Mouse (Mus musculus): ENCODE data around the gene Rpl32.

The Rpl32 gene

DNA sequence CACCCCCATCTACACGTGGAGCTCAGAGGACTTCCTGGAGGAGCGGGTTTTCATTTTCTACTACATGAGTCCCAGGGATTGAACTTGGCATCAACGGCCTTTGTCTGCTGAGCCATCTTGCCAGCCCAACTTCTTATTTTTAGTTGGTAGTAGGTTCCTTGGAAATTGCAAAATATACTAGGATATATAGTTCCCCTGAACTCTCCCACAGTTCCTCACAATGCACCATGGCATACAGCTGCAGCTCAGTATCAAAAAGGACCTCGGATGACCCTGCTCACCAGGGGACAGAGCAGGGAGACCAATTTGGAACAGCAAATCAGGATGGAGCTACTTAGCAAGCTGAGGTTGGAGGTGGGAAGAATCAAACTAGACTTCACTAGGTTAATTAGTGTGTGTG, 6.5 kb upstream of the Rpl32 start:
- DNase-seq (ENCODE audit: low spot score) = no peak

DNA sequence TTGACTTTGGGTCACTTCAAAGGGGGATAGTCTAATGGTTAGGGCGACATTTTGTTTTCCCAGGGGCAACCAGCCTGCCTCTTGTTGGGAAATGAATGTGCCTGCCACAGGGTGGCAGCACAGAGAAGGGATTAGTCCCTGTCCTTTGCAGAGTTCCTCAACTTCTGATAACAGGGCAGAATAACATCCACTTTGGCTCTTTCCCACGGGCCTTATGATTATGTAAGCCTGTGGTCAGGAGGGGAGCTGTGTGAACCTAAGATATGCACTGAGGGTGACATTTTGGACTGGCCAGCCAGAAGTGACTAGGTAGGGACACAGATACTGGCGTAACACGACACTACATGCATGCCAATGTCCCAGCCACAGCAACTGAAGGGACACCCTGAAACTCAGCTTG, 5.6 kb upstream of the Rpl32 start:
- DNase-seq (ENCODE audit: low spot score) = no peak

DNA sequence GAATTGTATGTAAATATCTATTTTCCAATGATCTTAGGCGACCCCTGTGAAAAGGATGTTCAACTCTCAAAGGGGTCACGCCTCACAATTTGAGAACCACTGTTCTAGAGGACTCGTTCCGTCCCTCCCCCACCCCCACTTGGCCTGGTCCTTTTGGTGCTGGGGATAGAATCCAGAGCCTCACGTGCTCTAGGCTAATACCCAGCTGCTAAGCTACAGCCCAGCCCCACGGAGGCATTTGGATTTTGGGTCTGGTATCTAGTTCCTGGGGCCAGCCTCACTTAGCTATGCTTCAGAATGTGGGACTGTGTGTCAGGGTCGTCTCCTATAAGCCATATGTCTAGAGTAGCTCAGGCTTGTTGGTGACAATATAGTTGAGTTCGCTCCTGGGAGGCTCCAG, 3.1 kb upstream of the Rpl32 start:
- DNase-seq (ENCODE audit: low spot score) = no peak

DNA sequence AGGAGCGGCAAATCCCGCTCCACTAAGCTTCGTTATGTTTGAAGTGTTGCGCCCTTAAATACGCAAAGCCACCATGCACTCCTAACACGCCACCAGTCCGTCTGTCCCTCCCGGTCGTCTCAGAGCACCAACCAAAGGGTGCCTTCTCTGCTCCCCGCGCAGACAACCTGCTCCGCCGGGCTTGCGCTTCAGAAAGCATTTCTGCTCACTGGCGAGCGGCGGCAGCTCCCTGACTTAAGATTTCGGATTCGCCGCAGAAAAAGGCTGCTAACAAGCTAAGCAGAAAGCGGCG, 405 bp downstream of the Rpl32 start:
- no peak for DNase-seq (ENCODE audit: low spot score)

DNA sequence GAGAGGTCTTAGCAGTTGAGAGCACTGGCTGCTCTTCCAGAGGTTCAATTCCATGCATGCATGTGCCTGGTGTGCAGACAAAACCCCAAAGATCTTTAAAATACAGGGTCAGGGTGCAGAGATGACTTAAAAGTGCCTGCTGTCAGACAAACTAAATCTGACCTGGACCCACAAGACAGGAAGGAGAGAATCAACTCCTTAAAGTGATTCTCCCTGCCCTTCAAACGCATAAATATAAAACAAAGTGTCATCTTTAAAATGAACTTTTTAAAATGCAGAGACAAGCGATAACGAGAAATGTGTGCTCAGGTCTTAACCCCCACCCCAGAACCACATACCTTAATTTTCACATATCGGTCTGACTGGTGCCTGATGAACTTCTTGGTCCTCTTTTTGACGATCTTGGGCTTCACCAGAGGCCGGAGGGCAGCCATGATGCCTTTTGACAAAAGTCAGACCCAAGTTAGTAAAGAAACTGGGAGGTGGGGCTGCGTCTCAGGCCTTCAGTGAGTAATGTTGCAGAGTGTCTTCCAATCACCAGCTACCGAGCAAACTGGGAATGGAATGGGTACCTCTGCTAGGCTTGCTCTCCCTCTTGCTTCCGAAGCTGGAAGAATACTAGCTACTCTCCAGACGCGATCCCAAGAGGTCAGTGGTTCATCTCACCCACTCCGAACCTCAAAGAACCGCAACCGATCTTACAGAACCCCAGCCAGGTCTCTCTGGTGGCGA, 917 bp downstream of the Rpl32 start:
- DNase-seq (ENCODE audit: low spot score) = no peak

DNA sequence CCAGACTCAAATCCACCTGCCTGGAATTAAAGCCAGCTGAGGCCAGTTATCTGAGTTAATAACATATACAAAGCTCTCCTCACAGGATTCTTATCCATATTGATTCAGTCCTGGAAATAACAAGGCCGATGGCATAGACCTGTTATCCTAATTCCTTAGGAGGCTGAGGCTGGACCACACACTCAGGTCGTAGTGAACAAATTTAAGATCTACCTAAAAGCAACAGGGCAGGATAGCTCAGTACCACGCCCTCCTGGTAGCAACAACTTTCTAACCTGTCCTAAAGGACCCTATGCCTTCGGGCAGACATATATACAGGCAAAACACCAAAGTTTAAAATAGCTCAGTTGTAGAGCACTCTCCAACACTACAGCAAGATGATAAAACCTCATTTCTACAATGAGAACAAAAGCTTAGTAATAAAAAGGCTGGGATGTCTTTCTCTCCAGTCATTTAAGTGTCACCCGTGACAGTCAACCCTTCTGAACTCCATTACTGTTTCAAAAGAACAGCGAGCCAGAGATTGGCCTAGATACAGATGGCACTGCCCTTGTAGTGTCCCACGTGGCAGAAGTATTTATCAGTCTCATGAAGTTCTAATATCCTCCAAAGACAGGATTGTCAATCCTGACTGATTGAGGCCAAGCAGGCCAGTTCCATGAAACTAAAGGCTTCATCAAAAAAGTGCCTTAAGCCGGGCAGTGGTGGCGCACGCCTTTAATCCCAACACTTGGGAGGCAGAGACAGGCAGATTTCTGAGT, 3.9 kb downstream of the Rpl32 start:
- no peak for DNase-seq (ENCODE audit: low spot score)

DNA sequence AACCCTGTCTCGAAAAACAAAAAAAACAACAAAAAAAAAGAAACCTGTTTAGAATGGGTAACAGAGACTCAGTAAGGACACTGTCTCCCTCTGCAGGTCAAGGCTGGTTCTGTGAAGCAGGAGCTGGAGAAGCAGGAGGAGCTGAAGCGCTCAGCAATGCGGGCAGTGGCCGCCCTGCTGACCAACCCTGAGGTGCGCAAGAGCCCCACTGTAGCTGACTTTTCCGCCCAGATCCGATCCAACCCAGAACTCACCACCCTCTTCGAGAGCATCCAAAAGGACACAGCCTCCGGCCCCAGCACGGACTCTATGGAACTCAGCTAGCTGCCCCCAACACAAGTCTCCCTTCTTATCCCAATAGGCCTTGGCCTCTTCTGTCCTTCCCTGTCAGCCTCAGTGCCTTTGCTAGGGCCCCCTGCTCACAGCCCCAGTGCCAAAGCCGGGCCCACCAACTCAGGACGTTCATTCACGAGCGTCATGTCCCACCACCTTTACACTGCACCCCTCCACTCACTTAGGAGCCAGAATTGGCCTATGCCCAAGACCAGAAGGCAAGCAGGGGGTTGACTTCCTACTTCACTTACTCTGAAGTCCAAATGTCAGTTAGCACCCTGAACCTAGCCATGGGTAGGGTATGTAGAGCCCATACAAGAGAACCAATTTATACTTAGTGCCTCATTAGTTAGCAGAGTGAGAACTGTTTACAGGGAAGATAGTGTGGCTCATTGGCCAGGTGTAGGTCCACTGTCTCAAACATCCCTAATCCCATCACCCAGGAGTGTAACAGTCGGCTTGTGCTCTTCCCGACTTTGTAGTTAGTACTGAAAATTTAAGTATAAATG, 4.8 kb downstream of the Rpl32 start:
- DNase-seq (ENCODE audit: low spot score) = no peak

DNA sequence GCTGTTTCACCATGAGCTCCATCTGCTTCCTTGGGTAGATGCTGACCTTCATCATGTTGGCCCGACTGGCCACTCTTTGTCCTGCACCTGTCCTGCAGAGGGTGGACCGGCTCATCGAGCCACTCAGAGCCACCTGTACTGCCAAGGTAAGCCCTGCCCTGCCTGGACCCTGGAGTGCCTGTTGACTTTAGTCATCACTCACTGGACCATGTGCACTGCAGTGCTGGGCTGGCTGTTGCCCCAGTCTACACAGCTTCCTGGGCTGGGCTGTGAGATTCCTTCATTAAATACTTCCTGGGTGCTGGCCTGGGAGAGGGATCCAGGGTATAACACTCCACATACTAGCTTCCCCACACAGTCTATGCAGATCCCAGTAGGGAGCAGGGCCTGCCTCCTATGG, 6.7 kb downstream of the Rpl32 start:
- DNase-seq (ENCODE audit: low spot score) = no peak

DNA sequence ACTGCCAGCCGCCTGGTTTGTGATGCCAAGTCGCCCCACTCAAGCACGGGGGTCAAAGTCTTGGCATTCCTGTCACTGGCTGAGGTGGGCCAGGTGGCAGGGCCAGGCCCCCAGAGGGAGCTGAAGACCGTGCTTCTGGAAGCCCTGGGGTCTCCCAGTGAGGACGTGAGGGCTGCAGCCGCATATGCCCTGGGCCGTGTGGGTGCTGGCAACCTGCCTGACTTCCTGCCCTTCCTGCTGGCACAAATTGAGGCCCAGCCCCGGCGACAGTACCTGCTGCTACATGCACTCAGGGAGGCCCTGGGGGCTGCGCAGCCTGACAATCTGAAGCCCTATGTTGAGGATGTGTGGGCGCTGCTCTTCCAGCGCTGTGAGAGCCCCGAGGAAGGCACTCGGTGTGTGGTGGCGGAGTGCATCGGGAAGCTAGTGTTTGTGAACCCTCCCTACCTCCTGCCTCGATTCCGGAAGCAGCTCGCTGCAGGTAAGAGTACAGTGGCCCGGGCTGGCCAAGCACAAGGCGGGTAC, 15.8 kb downstream of the Rpl32 start:
- DNase-seq (ENCODE audit: low spot score) = no peak

DNA sequence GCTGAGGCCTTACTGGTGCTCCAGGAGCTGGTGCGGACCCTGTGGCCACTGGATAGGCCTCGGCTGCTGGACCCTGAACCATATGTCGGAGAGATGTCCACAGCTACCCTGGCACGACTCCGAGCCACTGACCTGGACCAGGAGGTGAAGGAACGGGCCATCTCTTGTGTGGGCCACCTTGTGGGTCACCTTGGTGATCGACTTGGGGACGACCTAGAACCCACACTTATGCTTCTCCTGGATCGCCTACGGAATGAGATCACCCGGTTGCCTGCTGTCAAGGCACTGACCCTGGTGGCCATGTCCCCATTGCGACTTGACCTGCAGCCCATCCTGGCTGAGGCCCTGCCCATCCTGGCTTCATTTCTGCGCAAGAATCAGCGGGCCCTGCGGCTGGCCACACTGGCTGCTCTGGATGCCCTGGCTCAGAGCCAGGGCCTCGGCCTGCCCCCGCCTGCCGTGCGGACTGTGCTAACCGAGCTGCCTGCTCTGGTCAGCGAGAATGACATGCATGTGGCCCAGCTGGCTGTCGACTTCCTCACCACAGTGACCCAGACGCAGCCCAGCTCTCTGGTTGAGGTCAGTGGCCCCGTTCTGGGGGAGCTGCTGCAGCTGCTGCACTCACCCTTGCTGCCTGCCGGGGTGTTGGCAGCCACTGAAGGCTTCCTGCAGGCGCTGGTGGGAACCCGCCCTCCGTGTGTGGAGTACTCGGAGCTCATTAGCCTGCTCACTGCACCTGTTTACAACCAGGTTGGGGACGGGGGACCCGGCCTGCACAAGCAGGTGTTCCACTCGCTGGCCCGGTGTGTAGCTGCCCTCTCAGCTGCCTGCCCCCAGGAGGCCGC, 16.5 kb downstream of the Rpl32 start:
- no peak for DNase-seq (ENCODE audit: low spot score)

DNA sequence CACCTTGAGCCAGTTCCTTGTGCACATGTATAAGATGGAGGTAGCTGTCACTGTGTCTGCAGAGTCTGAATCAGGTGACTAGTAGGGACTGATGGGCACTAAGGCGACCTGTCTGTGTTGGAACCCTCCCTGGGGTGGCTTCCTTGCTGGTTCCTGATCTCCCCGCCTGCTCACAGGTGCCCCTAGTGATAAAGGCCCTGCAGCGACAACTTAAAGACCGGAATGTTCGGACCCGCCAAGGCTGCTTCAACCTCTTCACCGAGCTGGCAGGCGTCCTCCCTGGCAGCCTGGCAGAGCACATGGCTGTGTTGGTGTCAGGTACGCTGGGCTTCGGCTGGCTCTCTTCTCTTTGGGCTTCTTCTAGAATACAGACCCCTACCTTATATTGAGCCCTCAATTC, 17.5 kb downstream of the Rpl32 start:
- DNase-seq (ENCODE audit: low spot score) = no peak

DNA sequence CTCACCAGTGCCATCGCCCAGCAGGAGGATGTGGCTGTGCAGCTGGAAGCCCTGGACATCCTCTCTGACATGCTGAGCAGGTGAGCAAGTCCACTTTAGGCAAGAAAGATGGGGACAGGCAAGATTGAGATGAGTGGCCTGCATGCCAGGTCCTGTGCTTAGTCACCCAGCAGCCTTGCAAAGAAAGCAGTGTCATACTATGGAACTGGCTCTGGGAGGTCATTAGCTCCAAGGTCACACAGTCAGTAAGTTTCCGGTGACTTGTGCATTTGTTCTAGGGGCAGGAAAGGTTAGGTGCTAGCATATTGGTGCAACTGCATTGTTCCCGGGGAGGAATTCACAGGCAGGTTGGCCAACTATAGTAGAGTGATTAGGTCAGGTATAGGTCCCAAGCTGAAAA, 25.8 kb downstream of the Rpl32 start:
- no peak for DNase-seq (ENCODE audit: low spot score)

DNA sequence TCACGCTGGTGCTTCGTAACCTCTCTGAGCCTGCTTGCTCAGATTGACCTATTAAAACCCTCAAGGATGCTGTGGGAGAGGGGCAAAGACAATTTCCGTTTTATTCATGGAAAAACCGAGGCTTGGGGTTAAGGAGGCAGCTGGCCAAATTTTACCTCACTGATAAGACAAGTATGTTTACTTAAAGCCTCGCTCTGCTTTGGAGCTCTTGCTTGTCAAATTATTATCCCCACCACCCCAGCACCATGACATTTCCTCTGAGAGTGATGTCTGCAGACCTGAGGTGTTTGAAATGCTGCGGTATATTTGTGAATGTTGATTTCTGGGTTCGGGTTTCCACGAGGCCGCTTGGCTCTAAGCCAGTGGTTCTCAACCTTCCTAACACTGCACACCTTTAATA, 32.2 kb downstream of the Rpl32 start:
- DNase-seq (ENCODE audit: low spot score) = no peak

DNA sequence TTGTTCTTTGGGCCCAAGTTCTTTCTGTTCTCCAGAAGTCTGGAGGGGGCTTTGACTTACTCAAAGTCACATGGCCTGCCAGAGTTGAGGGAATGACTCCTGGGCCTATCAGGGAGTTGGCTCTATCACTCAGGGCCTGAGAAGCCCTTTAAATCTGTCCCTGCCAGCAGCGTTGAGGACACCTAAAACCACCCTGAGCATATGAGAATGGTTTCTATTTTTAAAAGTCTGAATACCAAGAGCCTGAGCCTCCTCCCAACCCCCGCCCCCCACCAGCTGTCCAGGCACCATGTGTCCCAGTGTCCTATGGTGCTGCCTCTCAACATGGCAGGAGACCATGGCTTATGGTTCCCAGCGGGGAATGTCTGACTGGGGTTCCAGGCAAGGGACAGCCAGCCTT, 32.7 kb downstream of the Rpl32 start:
- no peak for DNase-seq (ENCODE audit: low spot score)

DNA sequence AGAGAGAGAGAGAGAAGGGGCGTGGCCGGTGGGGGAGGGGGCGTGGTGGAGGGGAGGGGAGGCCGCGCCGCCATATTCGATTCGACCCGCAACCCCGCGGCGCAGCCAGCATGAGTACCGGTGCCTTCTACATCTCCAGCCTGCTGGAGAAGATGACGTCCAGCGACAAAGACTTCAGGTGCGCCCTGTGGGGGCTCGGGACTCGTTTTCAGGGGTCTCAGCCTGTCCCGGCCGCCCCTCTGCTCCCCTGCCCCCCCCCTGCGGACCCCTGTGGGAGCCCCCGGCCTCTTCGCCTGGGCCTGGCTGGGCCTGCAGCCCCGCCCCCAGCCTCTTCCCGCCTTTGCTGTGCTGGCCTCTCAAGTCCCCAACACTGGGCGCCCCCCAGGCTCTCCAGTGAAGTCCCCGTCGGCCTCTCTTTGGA, 34.0 kb downstream of the Rpl32 start, which contains the start of gene Cand2:
TSS of gene Cand2 (plus strand) at position 38 of the 421 bp plus-strand sequence.
- no peak for DNase-seq (ENCODE audit: low spot score)

DNA sequence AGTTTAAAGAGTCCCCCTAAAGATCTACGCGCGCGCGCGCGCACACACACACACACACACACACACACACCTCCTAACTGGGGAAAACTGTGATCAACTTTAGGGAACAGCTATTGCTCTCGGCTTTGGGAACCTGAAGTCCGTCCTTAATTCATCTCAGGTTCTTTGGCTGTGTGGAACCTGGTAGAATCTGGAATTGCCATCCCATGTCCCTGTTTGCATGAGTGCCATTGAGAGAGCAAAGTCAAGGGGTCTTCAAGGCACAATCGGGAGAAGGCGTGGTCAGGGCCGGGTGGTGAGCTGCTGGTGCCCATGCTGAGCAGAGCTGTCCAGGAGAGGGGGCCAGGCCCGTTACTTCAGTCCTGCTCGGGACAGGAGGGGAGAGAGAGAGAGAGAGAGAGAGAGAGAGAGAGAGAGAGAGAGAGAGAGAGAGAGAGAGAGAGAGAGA, 34.6 kb downstream of the Rpl32 start:
- DNase-seq (ENCODE audit: low spot score) = no peak

DNA sequence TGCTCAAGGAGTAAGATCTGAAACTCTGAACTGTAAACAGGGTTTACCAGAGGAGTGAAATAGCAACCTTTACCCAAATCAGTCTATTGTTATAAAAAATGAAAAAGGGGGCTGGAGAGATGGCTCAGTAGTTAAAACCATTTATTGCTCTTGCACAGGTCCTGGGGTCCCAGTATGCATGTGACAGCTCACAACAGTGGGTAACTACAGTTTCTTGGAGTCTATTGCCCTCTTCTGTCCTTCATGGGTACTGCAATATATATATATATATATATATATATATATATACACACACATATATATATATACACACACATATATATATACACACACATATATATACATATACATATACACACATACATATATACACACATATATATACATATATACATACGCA, 35.9 kb downstream of the Rpl32 start:
- no peak for DNase-seq (ENCODE audit: low spot score)

DNA sequence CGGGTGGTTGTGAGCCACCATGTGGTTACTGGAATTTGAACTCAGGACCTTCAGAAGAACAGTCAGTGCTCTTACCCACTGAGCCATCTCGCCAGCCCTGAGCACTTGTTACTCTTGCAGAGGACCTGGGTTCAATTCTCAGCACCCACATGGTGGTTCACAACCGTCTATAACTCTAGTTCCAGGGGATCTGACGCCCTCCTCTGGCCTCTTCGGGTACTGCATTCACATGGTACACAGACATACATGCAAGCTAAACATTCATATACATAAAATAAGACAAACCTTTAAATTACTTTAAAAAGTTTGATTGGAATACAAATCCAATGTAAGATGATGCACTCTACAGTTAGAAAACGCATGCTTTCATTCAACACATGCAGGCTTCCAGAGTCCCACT, 36.3 kb downstream of the Rpl32 start:
- no peak for DNase-seq (ENCODE audit: low spot score)

DNA sequence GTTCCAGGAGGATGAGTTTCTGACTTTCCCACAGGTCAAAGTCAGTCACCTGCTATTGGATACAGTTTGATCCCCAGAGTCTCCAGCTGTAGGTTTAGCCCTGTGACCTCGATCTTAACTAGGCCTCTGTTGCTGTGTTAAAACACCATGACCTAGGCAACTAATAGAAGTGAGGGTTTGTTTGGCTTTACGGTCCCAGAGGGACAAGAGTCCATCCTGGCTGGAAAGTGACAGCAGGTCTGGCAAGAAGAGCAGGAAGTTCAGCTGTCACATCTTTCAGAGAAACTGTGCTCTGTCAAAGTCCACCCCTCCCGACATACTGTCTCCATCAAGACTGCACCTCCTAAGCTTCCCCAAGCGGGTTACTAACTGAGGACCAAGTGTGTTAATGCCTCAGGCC, 37.7 kb downstream of the Rpl32 start:
- DNase-seq (ENCODE audit: low spot score) = no peak

DNA sequence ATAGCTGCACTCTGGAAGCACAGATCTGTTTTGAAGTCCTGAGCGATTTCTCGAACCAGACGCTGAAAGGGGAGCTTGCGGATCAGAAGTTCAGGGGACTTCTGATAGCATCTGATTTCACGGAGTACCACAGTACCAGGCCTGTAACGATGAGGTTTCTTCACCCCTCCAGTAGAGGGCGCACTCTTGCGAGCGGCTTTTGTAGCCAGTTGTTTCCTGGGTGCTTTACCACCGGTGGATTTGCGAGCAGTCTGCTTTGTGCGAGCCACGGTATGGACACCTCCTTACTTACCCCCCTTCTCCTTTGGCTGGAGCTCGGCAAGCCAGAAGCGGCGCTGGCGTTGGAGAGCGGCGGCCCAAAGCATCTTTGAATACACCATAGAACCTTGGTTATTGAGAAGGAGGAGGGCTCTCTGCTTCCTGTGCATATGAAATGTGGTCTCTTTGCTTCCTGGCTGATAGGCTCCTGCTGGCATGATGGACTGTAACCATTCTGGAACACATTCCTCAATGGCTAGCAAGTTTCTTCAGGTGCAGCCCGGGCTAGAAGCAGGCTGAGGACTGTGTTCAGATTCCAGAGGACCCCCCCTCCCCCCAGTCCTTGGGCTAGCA, 38.4 kb downstream of the Rpl32 start:
- DNase-seq (ENCODE audit: low spot score) = no peak

DNA sequence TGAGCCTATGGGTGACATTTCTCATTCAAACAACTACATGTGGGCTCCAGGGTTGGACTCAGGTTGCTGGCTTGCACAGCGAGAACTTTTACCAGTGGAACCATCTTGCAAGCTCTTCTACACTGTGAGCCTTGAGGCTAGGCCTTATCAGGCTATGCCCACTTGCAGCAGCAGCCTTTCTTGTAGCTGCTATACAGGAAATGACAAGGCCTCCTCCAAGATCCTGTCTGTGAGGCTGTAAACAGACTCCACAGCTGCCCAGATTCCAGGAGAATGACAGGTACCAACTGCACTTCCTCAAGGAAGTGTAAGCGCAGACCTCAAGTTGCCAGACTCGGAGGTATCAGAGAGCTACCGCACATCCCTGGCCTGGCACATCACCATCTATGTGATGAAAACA, 40.3 kb downstream of the Rpl32 start:
- no peak for DNase-seq (ENCODE audit: low spot score)
